Mouse (Mus musculus) forebrain, embryonic 15.5 days (tissue): ENCODE data around the gene Cisd2. TPM values are rescaled to one million over a fixed set of nuclear protein-coding genes. Genes with fewer than 3 reads are reported as not detected.

Experiments
- ATAC-seq: fragments of 200-750 bp; cut with Nextera tagmentation; replicated peaks from 2 replicates; pipeline ENCODE4 v1.8.0; 2017; ENCODE audit warnings: mild to moderate bottlenecking, moderate TSS enrichment, moderate library complexity
- H3K27ac ChIP-seq: fragments of 300-500 bp; sonication (generic); replicated peaks from 2 replicates; pipeline ENCODE4 v1.5.1; 2015; ENCODE audit warnings: mild to moderate bottlenecking, inconsistent platforms
- H3K27me3 ChIP-seq: fragments of 300-500 bp; sonication (generic); 2 replicates; pipeline ENCODE4 v1.6.1; 2015; ENCODE audit warnings: inconsistent platforms
- H3K36me3 ChIP-seq: fragments of 300-500 bp; sonication (generic); 2 replicates; pipeline ENCODE4 v1.6.1; 2015; ENCODE audit warnings: mild to moderate bottlenecking, inconsistent platforms
- H3K4me1 ChIP-seq: fragments of 300-500 bp; sonication (generic); 2 replicates; pipeline ENCODE4 v1.6.1; 2015; ENCODE audit warnings: inconsistent platforms
- H3K4me2 ChIP-seq: fragments of 300-500 bp; sonication (generic); replicated peaks from 2 replicates; pipeline ENCODE4 v1.6.1; 2015; ENCODE audit warnings: mild to moderate bottlenecking, inconsistent platforms
- H3K4me3 ChIP-seq: fragments of 300-500 bp; sonication (generic); 2 replicates; pipeline ENCODE4 v1.5.1; 2015; ENCODE audit warnings: mild to moderate bottlenecking, inconsistent platforms
- H3K9ac ChIP-seq: fragments of 300-500 bp; sonication (generic); replicated peaks from 2 replicates; pipeline ENCODE4 v1.6.1; 2015; ENCODE audit warnings: mild to moderate bottlenecking, inconsistent platforms
- H3K9me3 ChIP-seq: fragments of 300-500 bp; sonication (generic); 2 replicates; pipeline ENCODE4 v1.6.1; 2016; ENCODE audit warnings: inconsistent platforms
- WGBS: fragments of 180-500 bp; shearing (Covaris S2); methylation state at CpG from one replicate; pipeline ENCODE4 v1.1.7; 2015; ENCODE audit warnings: mixed read lengths; 5-methylcytosine and 5-hydroxymethylcytosine counted together
- polyA plus RNA-seq: library from polyadenylated mRNA; unstranded; fragments of >200 nt; fragmentation: Nextera tagmentation; extraction: Ambion mirVana; gene quantifications from 2 replicates; pipeline ENCODE4 v1.2.1, GENCODE M21; 2015

Cisd2 gene
- polyA plus RNA-seq, 1 experiment from 2014 or later: 71.4 TPM

DNA sequence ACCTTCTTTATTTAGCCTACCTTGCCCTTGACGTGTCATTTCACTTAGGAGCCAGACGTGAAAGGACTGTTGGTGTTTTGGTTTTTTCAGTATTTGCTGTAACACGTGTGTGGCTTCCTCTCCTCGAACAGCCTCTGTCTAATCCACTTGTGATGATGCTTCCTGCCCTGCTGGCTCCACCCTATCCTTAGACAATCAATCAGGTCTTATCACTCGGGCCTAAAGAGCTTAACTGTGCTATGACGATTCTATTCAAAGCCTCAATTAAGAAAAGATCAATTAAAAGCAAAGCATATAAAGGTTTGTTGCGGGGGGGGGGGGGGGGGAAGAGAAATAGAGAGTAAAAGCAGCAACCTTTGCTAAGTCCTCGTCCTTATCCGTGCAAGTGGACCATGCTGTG is 16.4 kb downstream of the Cisd2 start:
- H3K36me3 ChIP-seq: peaks cover 22% of the 10 kb centered on the region
- WGBS: 82% methylated on average over 9 of the region's 9 CpGs
- no peak overlapping the region for H3K4me2 ChIP-seq

DNA sequence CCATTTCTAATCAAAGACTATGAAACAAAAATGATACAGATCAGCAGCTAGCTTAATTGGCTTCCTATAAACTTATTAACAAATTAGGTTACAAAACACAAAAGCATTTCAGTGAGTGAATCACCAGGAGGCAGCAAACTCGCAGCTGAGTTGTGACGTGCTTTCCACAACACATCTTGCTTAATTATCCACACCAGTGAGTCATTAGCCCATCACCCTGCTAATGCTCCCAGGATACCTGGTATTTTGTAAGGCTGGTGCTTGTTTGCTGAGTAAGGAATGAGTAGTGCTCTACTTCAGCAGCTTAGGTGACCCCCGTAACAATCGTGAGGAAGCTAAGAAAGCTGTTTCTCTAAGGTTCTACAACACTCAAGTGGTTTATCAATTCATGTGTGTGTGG is 19.1 kb downstream of the Cisd2 start:
- peaks cover 17% of the 10 kb centered on the region; the same call in 1 of the 2 replicates for H3K36me3 ChIP-seq
- no peak overlapping the region for H3K9ac ChIP-seq
- no peak overlapping the region for H3K4me2 ChIP-seq
- H3K27ac ChIP-seq: no peak overlapping the region
- H3K9me3 ChIP-seq: no peaks in the 10 kb centered on the region
- ATAC-seq: no peak
- no peaks in the 10 kb centered on the region for H3K27me3 ChIP-seq
- WGBS: 49% methylated on average over 4 of the region's 4 CpGs
- no peak overlapping the region for H3K4me3 ChIP-seq
- peaks cover 15% of the 10 kb centered on the region for H3K4me1 ChIP-seq

More for the DNA sequence above, 16.4 kb downstream of the Cisd2 start:
- Histone ChIP-seq H3K4me3 (no peak overlapping the region), H3K4me1 (peaks cover 10% of the 10 kb centered on the region), H3K9ac (no peak overlapping the region), H3K27me3 (no peaks in the 10 kb centered on the region), H3K9me3 (no peaks in the 10 kb centered on the region), H3K27ac (no peak overlapping the region)
- ATAC-seq: no peak

DNA sequence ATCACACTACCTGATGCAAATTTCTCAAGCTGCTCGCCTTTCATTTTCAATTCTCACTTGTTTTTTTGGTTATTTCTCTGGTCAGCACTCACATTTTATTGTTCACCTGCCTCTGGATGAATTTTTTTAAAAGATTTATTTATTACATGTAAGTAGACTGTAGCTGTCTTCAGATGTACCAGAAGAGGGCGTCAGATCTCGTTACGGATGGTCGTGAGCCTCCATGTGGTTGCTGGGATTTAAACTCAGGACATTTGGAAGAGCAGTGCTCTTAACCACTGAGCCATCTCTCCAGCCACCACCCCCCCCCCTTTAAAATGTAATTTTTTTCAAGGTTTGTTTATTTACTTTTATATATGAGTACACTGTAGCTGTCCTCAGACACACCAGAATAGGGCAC is 19.9 kb downstream of the Cisd2 start:
- ATAC-seq: no peak
- H3K9me3 ChIP-seq: no peaks in the 10 kb centered on the region
- H3K36me3 ChIP-seq: peaks cover 13% of the 10 kb centered on the region; the same call in 1 of the 2 replicates
- peaks cover 16% of the 10 kb centered on the region for H3K4me1 ChIP-seq
- no peak overlapping the region for H3K4me2 ChIP-seq
- H3K27me3 ChIP-seq: no peaks in the 10 kb centered on the region
- H3K9ac ChIP-seq: no peak overlapping the region
- H3K27ac ChIP-seq: no peak overlapping the region
- no peak overlapping the region for H3K4me3 ChIP-seq
- WGBS: 74% methylated on average over 5 of the region's 5 CpGs

DNA sequence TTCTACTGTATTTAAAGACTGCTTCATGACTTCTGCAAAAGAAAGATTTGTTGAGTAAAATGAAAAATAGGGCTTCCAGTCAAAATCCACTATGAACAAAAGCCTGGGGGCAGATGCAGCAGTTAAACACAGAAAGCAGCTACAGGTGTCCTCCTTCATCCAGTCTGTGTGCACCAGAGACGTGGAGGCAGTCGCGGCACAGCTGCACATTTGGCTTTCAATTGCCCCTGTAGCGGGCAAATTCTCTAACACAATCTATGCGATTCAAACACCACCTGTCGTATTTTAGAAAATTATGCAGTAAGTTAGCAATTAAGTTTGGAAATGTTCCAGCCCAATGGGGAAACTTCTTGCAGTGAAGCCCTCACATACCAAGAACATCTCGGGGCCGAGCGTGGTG is 20.5 kb downstream of the Cisd2 start:
- 0 out of 2 replicates have a peak, but pooled peaks have one; percentile 46 for ATAC-seq
- H3K36me3 ChIP-seq: peaks cover 11% of the 10 kb centered on the region; the same call in 1 of the 2 replicates
- H3K27me3 ChIP-seq: no peaks in the 10 kb centered on the region
- no peak overlapping the region for H3K27ac ChIP-seq
- peaks cover 16% of the 10 kb centered on the region for H3K4me1 ChIP-seq
- H3K4me3 ChIP-seq: no peak overlapping the region
- no peaks in the 10 kb centered on the region for H3K9me3 ChIP-seq
- H3K9ac ChIP-seq: no peak overlapping the region
- WGBS: 54% methylated on average over 9 of the region's 9 CpGs
- H3K4me2 ChIP-seq: no peak overlapping the region

DNA sequence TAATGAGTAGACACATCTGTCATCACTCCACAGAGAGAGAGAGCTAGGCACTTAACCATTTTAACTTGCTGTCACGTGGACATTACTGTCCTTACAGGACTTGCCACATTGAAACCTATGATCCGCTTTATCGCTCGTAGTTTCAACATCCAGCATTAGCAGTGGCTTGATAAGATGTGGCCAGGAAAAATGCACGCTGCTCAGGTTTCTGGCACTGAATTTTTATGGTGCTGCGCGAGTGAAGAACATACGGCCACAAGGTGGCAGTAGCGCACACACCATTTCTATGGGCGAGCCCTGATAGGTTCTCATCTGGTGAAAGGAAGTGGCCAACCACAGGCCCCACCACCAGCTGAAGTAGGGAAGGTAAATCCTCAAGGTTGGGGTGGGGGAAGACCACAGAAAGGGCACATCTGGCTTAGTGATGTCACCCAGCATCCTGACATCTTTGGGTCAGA is 21.5 kb downstream of the Cisd2 start:
- peaks cover 16% of the 10 kb centered on the region for H3K4me1 ChIP-seq
- no peak overlapping the region for H3K27ac ChIP-seq
- no peak overlapping the region for H3K4me2 ChIP-seq

DNA sequence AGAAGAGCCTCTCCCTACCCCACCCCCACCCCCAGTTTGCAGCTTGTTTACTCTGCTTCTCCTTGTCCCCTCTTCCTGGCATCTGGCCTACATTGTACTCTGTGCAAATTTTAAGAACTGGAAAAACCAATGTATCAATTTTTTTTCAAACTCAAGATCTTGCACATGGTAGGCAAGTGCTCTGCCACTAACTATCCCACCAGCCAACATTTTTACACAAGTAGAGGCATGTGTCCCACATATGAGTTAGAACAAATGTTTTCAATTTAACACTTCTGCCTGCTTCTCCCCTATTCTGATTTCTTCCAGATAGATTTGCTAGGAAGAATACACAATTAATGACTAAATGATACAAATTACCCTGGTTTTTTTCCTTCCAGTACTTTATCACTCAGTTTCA is 26.6 kb downstream of the Cisd2 start:
- ATAC-seq: no peak
- H3K36me3 ChIP-seq: no peaks in the 10 kb centered on the region

More for the DNA sequence above, 21.5 kb downstream of the Cisd2 start:
- H3K9me3 ChIP-seq: no peaks in the 10 kb centered on the region
- peak; percentile 83 for ATAC-seq
- WGBS: 16% methylated on average over 10 of the region's 10 CpGs
- no peaks in the 10 kb centered on the region for H3K27me3 ChIP-seq
- no peak overlapping the region for H3K4me3 ChIP-seq
- H3K36me3 ChIP-seq: peaks cover 9% of the 10 kb centered on the region; the same call in 1 of the 2 replicates
- H3K9ac ChIP-seq: no peak overlapping the region

DNA sequence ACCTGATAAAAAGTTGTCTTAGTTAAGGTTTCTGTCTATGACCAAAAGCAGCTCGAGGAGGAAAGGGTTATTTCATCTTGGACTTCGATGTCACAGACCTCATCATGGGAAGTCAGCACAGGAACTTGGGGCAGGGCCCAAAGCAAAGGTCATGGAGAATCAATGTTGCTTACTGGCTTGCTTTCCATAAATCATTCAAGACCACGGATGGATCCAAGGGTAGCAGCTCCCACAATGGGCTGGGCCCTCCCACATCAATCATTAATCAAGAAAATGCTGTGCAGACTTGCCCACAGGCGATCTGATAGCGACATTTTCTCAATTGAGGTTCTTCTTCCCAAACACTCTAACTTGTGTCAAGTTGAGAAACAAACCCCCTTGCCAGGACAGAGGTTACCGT is 27.6 kb downstream of the Cisd2 start:
- no peak for ATAC-seq
- WGBS: 75% methylated on average over 6 of the region's 6 CpGs
- no peaks in the 10 kb centered on the region for H3K27me3 ChIP-seq
- no peak overlapping the region for H3K27ac ChIP-seq
- no peaks in the 10 kb centered on the region for H3K9me3 ChIP-seq
- H3K4me1 ChIP-seq: peaks cover 6% of the 10 kb centered on the region; the same call in 1 of the 2 replicates
- H3K36me3 ChIP-seq: no peaks in the 10 kb centered on the region
- H3K9ac ChIP-seq: no peak overlapping the region
- H3K4me2 ChIP-seq: no peak overlapping the region
- H3K4me3 ChIP-seq: no peak overlapping the region

More for the DNA sequence above, 26.6 kb downstream of the Cisd2 start:
- Histone ChIP-seq H3K4me2 (no peak overlapping the region), H3K4me1 (peaks cover 6% of the 10 kb centered on the region; the same call in 1 of the 2 replicates), H3K27me3 (no peaks in the 10 kb centered on the region), H3K9me3 (no peaks in the 10 kb centered on the region), H3K4me3 (no peak overlapping the region), H3K9ac (no peak overlapping the region), H3K27ac (no peak overlapping the region)

DNA sequence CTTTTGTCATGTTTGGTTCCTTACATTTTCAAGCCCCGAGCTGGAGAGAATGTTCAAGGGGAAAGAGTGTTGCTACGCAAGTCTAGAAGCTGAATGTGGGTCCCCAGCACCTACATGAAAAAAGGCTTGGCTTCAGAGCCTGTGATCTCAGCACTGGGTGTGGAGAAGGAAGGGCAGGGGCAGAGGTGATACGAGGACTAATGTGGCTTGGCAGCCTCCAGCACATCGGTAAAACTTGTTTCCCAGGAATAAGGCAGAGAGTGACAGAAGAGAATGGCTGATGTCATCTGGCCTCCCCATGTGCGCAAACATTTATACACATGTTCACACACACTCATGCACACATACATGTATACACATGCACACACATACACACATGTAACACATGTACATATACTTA is 28.6 kb downstream of the Cisd2 start:
- no peak overlapping the region for H3K27ac ChIP-seq
- no peak overlapping the region for H3K4me3 ChIP-seq
- ATAC-seq: no peak
- H3K27me3 ChIP-seq: no peaks in the 10 kb centered on the region
- no peak overlapping the region for H3K9ac ChIP-seq
- no peaks in the 10 kb centered on the region for H3K36me3 ChIP-seq
- 92% methylated on average over 5 of the region's 5 CpGs for WGBS
- H3K4me2 ChIP-seq: no peak overlapping the region
- H3K9me3 ChIP-seq: no peaks in the 10 kb centered on the region
- H3K4me1 ChIP-seq: peaks cover 6% of the 10 kb centered on the region; the same call in 1 of the 2 replicates

DNA sequence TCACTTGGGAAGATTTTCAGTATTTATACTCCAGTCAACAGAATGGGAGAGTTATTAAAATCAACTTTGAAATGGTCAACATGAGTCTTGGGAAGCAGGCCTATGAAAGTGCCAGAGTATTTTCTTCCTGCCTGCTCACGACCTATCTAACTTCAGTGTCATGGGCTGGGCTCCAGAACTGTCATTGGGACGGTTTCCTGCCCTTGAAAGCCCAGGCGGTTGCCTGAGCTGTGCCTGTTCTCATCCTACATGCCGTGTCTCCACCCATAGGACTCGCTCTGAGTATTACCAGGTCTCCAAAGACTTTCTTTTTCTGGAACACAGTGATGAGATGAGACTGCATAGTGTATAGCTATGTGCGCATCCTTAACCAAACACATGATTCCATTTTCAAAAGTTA is 30.5 kb downstream of the Cisd2 start:
- WGBS: 84% methylated on average over 6 of the region's 6 CpGs
- no peak overlapping the region for H3K9ac ChIP-seq
- no peaks in the 10 kb centered on the region for H3K9me3 ChIP-seq
- no peaks in the 10 kb centered on the region for H3K4me1 ChIP-seq
- ATAC-seq: no peak
- H3K4me2 ChIP-seq: no peak overlapping the region
- H3K4me3 ChIP-seq: no peak overlapping the region
- H3K36me3 ChIP-seq: no peaks in the 10 kb centered on the region
- H3K27me3 ChIP-seq: no peaks in the 10 kb centered on the region
- H3K27ac ChIP-seq: no peak overlapping the region

DNA sequence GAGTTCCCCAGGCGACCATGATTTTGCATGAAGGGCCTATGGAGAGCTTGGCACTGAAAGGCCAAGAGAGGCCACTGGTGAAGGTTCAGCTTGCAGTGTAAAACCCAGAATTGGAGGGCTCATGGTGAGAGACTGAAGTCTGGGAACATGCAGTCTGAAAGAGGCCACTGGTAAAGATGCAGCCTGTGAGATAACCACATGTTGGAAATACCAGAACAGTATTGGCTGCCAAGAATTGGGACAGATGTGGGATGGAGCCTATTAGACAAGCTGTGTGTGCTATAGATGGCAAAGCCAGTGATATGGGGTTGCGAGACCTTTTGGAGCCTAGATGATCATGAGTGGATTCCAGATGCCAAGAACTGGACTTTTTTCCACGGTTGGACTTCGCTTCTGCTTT is 43.9 kb downstream of the Cisd2 start:
- H3K36me3 ChIP-seq: no peaks in the 10 kb centered on the region
- no peaks in the 10 kb centered on the region for H3K27me3 ChIP-seq
- no peaks in the 10 kb centered on the region for H3K9me3 ChIP-seq
- H3K4me3 ChIP-seq: no peak overlapping the region
- WGBS: 95% methylated on average over 4 of the region's 4 CpGs
- H3K4me2 ChIP-seq: no peak overlapping the region
- no peak overlapping the region for H3K27ac ChIP-seq
- H3K4me1 ChIP-seq: no peaks in the 10 kb centered on the region
- ATAC-seq: no peak
- H3K9ac ChIP-seq: no peak overlapping the region

DNA sequence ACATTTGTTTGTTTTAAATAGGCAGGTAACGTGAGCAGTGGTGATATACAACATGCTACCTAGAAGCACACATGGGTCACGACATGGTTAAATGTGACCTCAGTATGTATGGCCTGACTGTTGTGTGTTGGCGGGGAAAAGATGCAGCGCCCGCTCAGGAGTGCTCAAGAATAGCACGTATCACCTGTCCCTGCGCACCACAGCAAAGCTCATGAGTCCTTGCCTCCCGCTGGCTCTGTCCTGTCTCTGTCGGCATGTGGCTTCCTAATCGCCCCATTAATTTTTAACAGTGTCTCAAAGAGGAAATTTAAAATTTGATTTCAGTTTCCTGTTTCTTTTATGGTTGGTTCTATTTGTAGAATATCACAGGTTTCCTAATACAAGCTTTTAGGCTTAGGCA is 46.3 kb downstream of the Cisd2 start:
- no peak overlapping the region for H3K9ac ChIP-seq
- no peak overlapping the region for H3K27ac ChIP-seq
- no peaks in the 10 kb centered on the region for H3K27me3 ChIP-seq
- no peak for ATAC-seq
- H3K36me3 ChIP-seq: no peaks in the 10 kb centered on the region
- H3K4me3 ChIP-seq: no peak overlapping the region
- no peaks in the 10 kb centered on the region for H3K4me1 ChIP-seq
- 86% methylated on average over 10 of the region's 10 CpGs for WGBS
- no peaks in the 10 kb centered on the region for H3K9me3 ChIP-seq
- no peak overlapping the region for H3K4me2 ChIP-seq

DNA sequence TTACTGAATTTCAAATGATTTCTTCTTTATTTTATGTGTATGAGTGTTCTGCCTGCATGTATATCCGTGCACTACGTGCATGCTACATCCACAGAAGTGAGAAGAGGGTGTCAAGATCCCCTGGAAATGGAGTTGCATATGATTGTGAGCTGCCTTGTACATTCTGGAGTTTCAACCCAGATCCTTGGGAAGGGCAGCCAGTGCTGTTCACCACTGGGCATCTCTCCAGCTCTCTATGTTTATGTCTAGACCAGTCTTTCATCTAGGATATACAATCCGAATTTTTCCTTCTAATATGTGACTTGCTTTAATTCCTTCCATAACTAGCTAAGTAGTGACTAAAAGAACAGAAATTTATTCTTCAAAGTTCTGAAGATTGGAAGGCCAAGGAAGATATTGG is 47.9 kb downstream of the Cisd2 start:
- Histone ChIP-seq H3K27me3 (no peaks in the 10 kb centered on the region), H3K9ac (no peak overlapping the region), H3K27ac (no peak overlapping the region), H3K4me1 (no peaks in the 10 kb centered on the region), H3K4me2 (no peak overlapping the region), H3K36me3 (no peaks in the 10 kb centered on the region), H3K9me3 (no peaks in the 10 kb centered on the region), H3K4me3 (no peak overlapping the region)
- ATAC-seq: no peak
- WGBS: 78% methylated on average over 3 of the region's 3 CpGs

DNA sequence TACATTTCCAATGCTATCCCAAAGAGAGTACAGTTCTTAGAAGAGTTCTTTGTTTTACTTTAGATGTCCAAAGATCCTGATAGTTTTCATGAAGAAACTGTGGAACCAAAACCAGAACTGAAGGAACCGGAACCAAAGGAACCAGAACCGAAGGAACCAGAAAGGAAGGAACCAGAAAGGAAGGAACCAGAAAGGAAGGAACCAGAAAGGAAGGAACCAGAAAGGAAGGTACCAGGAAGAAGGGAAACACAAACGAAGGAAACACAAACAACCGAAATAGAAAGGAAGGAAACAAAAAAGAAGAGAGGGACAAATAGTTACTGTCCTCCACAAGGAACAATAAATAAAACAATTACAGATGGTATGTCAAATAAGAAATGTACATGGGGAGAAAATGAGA is 66.3 kb downstream of the Cisd2 start:
- no peaks in the 10 kb centered on the region for H3K27me3 ChIP-seq
- H3K9me3 ChIP-seq: no peaks in the 10 kb centered on the region
- no peak for ATAC-seq
- no peak overlapping the region for H3K4me2 ChIP-seq
- WGBS: 93% methylated on average over 4 of the region's 4 CpGs
- no peak overlapping the region for H3K4me3 ChIP-seq
- H3K9ac ChIP-seq: no peak overlapping the region
- H3K27ac ChIP-seq: no peak overlapping the region
- H3K4me1 ChIP-seq: no peaks in the 10 kb centered on the region
- H3K36me3 ChIP-seq: no peaks in the 10 kb centered on the region
